Mouse (Mus musculus) hindbrain, embryonic 16.5 days (tissue): ENCODE measurements around the gene Hmga1. TPM values are rescaled to one million over a fixed set of nuclear protein-coding genes. Genes with fewer than 3 reads are reported as not detected.

Experiments used
- ATAC-seq: fragments of 200-750 bp; cut with Nextera tagmentation; 2 replicates; pipeline ENCODE4 v1.8.0; 2017; ENCODE audit warnings: moderate TSS enrichment, moderate library complexity
- H3K27ac ChIP-seq: fragments of 300-500 bp; sonication (generic); 2 replicates; pipeline ENCODE4 v1.5.1; 2014; ENCODE audit warnings: low read depth, mild to moderate bottlenecking, control low read depth, low read length, moderate library complexity
- H3K27me3 ChIP-seq: fragments of 300-500 bp; sonication (generic); replicated peaks from 2 replicates; pipeline ENCODE4 v1.6.1; 2014; ENCODE audit warnings: low read length; ENCODE audit not compliant: control insufficient read depth, insufficient read depth
- H3K36me3 ChIP-seq: fragments of 300-500 bp; sonication (generic); 2 replicates; pipeline ENCODE4 v1.6.1; 2014; ENCODE audit warnings: mild to moderate bottlenecking, low read length, moderate library complexity, mixed read lengths; ENCODE audit not compliant: control insufficient read depth, insufficient read depth
- H3K4me1 ChIP-seq: fragments of 300-500 bp; sonication (generic); 2 replicates; pipeline ENCODE4 v1.6.1; 2014; ENCODE audit warnings: low read depth, low read length; ENCODE audit not compliant: control insufficient read depth, insufficient read depth
- H3K4me2 ChIP-seq: fragments of 300-500 bp; sonication (generic); 2 replicates; pipeline ENCODE4 v1.6.1; 2014; ENCODE audit warnings: mild to moderate bottlenecking, low read length, control low read depth, moderate library complexity
- H3K4me3 ChIP-seq: fragments of 300-500 bp; sonication (generic); 2 replicates; pipeline ENCODE4 v1.5.1; 2014; ENCODE audit warnings: mild to moderate bottlenecking, low read length, control low read depth, moderate library complexity
- H3K9ac ChIP-seq: fragments of 300-500 bp; sonication (generic); 2 replicates; pipeline ENCODE4 v1.6.1; 2014; ENCODE audit warnings: low read depth, mild to moderate bottlenecking, control low read depth, low read length, moderate library complexity
- H3K9me3 ChIP-seq: fragments of 300-500 bp; sonication (generic); 2 replicates; pipeline ENCODE4 v1.6.1; 2014; ENCODE audit warnings: mild to moderate bottlenecking, low read length, moderate library complexity; ENCODE audit not compliant: control insufficient read depth
- WGBS: fragments of 180-500 bp; shearing (Covaris S2); extraction: QIAGEN DNeasy Blood & Tissue Kit; methylation state at CpG from one replicate; pipeline ENCODE4 v1.1.7; 2014; 5-methylcytosine and 5-hydroxymethylcytosine counted together
- polyA plus RNA-seq: library from polyadenylated mRNA; unstranded; fragments of >200 nt; fragmentation: Nextera tagmentation; extraction: Ambion mirVana; gene quantifications from 2 replicates; pipeline ENCODE4 v1.2.1, GENCODE M21; 2015

Gene Hmga1
- polyA plus RNA-seq, 1 experiment from 2014 or later, result 144 TPM

GRCm38 (mm10) chr17:27591826-27592564 lies 35.7 kb downstream of the Hmga1 start:
- no peak overlapping the region for H3K4me3 ChIP-seq
- no peak overlapping the region for H3K4me2 ChIP-seq
- H3K4me1 ChIP-seq, result peaks cover 4% of the 10 kb centered on the region; the same call in 1 of the 2 replicates
- no peaks in the 10 kb centered on the region for H3K9me3 ChIP-seq
- ATAC-seq, result no peak
- WGBS, result 88% methylated on average over 12 of the region's 12 CpGs
- H3K36me3 ChIP-seq, result peaks cover 25% of the 10 kb centered on the region
- H3K9ac ChIP-seq, result no peak overlapping the region
- no peaks in the 10 kb centered on the region for H3K27me3 ChIP-seq
- H3K27ac ChIP-seq, result no peak overlapping the region

GRCm38 (mm10) chr17:27592565-27592910 lies 36.2 kb downstream of the Hmga1 start:
- over 99% methylated on average over 7 of the region's 7 CpGs for WGBS
- no peak overlapping the region for H3K4me3 ChIP-seq
- no peak overlapping the region for H3K4me2 ChIP-seq
- H3K9ac ChIP-seq, result no peak overlapping the region
- peaks cover 2% of the 10 kb centered on the region; the same call in 1 of the 2 replicates for H3K4me1 ChIP-seq
- peaks cover 25% of the 10 kb centered on the region for H3K36me3 ChIP-seq
- H3K27ac ChIP-seq, result no peak overlapping the region
- no peak for ATAC-seq
- no peaks in the 10 kb centered on the region for H3K9me3 ChIP-seq
- no peaks in the 10 kb centered on the region for H3K27me3 ChIP-seq

GRCm38 (mm10) chr17:27595659-27596375 lies 39.5 kb downstream of the Hmga1 start:
- Histone ChIP-seq H3K9me3 (no peaks in the 10 kb centered on the region), H3K36me3 (peaks cover 23% of the 10 kb centered on the region), H3K27me3 (no peaks in the 10 kb centered on the region), H3K4me1 (peaks cover 8% of the 10 kb centered on the region), H3K27ac (no peak overlapping the region), H3K4me2 (no peak overlapping the region), H3K9ac (no peak overlapping the region), H3K4me3 (no peak overlapping the region)
- WGBS, result 80% methylated on average over 15 of the region's 15 CpGs
- ATAC-seq, result no peak

DNA sequence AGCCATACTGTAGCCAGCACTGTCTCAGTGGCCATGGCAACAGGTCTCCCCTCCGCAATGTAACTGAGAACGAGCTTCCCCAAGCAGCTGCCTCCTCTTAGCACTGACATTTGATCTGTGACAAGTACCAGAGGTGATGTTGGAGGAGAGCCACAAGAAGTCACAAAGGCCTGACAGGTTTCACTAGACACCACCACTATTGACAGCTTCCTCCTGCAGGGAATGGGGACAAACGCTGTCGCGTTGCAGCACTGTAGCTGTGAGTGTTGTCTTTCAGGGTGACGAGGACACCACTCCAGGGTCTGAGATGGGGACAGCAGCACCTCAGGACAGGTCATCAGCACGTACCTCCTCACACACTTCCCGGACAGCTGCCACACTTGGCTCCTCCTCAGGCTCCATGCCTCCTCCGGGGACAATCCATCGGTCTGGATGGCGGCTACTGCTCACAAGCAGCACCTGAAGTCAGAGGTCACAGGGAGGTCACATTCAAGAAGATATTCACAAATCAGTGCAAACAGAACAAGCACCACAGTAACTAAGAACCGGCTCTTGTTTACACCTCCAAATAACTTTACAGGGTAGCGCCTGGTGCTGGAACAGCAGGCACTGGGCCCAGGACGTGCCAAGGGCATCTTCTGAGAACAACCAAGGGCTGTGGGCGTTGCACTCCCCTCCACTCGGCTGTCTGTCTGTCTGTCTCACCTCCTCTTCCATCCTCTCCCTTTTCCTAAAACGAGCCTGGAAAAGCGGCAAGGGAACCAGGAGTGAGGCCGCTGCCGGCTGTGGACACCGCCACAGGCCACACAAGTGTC lies 40.3 kb downstream of the Hmga1 start:
- peaks cover 21% of the 10 kb centered on the region for H3K36me3 ChIP-seq
- no peak overlapping the region for H3K4me3 ChIP-seq
- H3K27ac ChIP-seq, result no peak overlapping the region
- H3K9ac ChIP-seq, result no peak overlapping the region
- 78% methylated on average over 21 of the region's 21 CpGs for WGBS
- H3K4me1 ChIP-seq, result peaks cover 15% of the 10 kb centered on the region
- ATAC-seq, result no peak
- H3K4me2 ChIP-seq, result no peak overlapping the region
- H3K27me3 ChIP-seq, result no peaks in the 10 kb centered on the region
- no peaks in the 10 kb centered on the region for H3K9me3 ChIP-seq

DNA sequence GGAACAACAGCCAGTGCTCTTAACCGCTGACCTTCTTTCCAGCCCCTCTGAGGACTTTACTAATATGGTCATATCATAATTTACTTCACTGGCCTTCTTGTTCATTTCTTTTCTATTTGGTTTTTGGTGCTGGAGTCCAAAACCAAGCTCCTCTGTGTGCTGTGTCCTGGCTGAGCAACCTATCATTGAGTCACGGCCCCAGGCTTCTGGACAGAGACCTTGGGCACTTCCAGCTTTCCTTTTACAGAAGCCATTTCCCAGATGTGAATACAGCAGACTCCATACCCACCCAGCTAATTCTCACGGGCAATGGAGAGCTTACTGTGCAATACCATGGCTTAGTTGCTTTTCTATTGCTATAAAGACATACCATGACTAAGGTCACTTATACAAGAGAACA lies 44.0 kb downstream of the Hmga1 start:
- Histone ChIP-seq H3K27me3 (no peaks in the 10 kb centered on the region), H3K4me2 (no peak overlapping the region), H3K4me1 (peaks cover 39% of the 10 kb centered on the region), H3K9ac (no peak overlapping the region), H3K27ac (no peak overlapping the region), H3K36me3 (peaks cover 6% of the 10 kb centered on the region), H3K4me3 (no peak overlapping the region), H3K9me3 (no peaks in the 10 kb centered on the region)
- ATAC-seq, result no peak
- 91% methylated on average over 3 of the region's 3 CpGs for WGBS

DNA sequence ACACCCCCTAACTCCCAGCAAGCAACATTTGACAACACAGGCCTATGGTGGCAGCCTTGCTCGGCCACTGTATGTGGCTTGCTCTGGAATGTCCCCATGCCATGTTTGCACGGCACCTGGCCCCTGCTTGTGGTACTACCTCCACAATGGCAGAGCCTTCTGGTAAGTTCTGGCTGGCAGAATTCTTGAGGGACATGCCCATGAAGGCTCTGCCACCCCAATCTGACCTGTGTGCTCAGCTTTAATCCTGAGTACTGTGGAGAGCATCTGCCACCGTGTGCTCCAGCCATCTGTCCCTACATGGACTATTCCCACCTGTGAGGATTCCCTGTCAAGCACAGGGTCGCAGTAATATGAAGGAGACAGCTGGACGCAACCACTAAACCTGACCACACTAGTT lies 44.6 kb downstream of the Hmga1 start:
- no peak overlapping the region for H3K4me3 ChIP-seq
- 64% methylated on average over 5 of the region's 5 CpGs for WGBS
- no peak overlapping the region for H3K9ac ChIP-seq
- peak; percentile 38; the same call in 1 of the 2 replicates for ATAC-seq
- peaks cover 39% of the 10 kb centered on the region for H3K4me1 ChIP-seq
- no peaks in the 10 kb centered on the region for H3K9me3 ChIP-seq
- H3K27me3 ChIP-seq, result no peaks in the 10 kb centered on the region
- peaks cover 6% of the 10 kb centered on the region; the same call in 1 of the 2 replicates for H3K36me3 ChIP-seq
- 0 out of 2 replicates have a peak overlapping the region, but pooled peaks have one; percentile 3 for H3K27ac ChIP-seq
- H3K4me2 ChIP-seq, result no peak overlapping the region

DNA sequence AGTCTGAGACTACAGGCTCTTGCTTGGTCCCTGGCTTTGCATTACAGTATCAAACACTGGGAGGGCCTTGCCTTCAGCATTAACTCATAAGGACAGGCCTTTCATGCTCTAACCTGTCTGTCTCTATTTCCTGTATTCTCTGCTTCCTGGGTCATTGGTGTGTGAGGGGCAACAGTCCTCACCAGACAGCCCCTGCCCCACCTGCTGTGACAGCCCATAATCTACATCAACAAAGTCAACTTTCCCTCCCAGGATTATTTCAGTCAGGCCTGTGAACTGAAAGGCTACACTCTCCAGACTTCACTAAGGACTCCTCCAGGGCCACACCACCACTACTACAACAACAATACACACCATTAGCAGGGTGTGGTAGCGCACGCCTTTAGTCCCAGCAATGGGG lies 46.7 kb downstream of the Hmga1 start:
- H3K27me3 ChIP-seq, result no peaks in the 10 kb centered on the region
- WGBS, result 86% methylated on average over 2 of the region's 2 CpGs
- no peak overlapping the region for H3K4me2 ChIP-seq
- H3K9me3 ChIP-seq, result no peaks in the 10 kb centered on the region
- peaks cover 39% of the 10 kb centered on the region for H3K4me1 ChIP-seq
- H3K36me3 ChIP-seq, result no peaks in the 10 kb centered on the region
- ATAC-seq, result no peak; the same call in 1 of the 2 replicates
- H3K9ac ChIP-seq, result no peak overlapping the region
- H3K27ac ChIP-seq, result 0 out of 2 replicates have a peak overlapping the region, but pooled peaks have one; percentile 12
- no peak overlapping the region for H3K4me3 ChIP-seq

DNA sequence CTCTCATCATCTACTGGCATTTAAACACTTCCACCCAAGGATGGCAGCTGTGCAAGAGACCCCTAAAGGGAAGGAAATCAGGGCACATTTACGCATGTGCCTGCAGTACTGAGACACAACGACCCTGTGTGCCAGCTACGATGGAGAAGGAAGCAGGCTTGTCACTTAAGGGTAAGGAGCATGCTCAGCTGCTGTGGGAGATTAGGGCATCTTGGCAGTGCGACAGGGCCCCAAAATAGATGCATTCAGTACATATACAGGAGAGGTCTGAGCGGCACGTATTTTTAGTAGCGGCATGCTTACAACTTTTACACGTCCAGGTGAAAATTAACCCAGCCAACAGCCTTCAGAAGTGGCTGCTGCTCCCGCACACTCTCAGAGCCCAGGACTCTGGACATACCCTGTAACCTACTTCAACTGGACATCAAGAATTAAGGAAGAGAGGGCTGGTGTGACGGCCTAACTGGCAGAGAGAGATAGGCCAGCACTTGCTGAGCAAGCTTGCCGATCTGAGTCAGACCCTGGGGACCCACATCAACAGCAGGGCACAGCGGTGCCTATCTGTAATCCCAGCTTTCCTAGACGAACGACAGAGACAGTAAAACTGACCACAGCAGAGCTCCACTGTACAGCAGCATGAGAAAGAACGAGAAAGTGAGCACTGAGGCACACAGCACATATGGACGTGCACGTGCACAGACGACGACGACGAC lies 47.4 kb downstream of the Hmga1 start:
- H3K4me2 ChIP-seq, result no peak overlapping the region
- H3K4me1 ChIP-seq, result peaks cover 34% of the 10 kb centered on the region
- H3K9me3 ChIP-seq, result no peaks in the 10 kb centered on the region
- H3K27me3 ChIP-seq, result no peaks in the 10 kb centered on the region
- ATAC-seq, result no peak
- no peak overlapping the region for H3K4me3 ChIP-seq
- no peaks in the 10 kb centered on the region for H3K36me3 ChIP-seq
- no peak overlapping the region; the same call in none of the 2 replicates for H3K27ac ChIP-seq
- 62% methylated on average over 21 of the region's 21 CpGs for WGBS
- H3K9ac ChIP-seq, result no peak overlapping the region
